Mouse (Mus musculus) liver, postnatal 0 days (tissue): ENCODE data around the gene Cep170b.

Source experiments
- CTCF ChIP-seq: sonication (generic); IDR thresholded peaks from 2 replicates; pipeline ENCODE4 v1.5.1; 2016; ENCODE audit warnings: antibody characterized with exemption, low read depth
- EP300 ChIP-seq: IDR thresholded peaks from 2 replicates; pipeline ENCODE4 v1.6.1; 2016; ENCODE audit warnings: antibody characterized with exemption, low read depth, mild to moderate bottlenecking

DNA sequence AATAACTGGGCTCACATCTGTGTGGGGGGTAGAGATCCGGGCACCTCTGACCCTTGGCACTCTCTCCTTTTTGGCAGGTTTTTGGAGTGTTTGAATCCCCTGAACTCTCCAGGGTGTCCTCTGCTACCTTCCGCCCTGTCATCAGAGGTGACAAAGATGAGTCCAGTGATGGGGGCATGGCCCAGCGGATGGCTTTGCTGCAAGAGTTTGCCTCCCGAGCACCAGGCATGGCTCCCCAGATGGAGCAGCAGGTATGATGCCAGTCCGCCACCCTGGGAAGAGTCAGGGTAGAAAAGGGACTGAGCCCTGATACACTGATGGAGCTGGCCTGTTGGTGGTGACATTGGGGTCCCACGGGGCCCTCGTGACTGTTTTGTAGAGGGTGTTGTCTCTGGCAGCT lies 16.8 kb downstream of the Cep170b start:
- TF ChIP-seq CTCF (no peak), EP300 (no peak)
